Mouse (Mus musculus): ENCODE results near the gene Rgs3. TPM values are rescaled to one million over a fixed set of nuclear protein-coding genes. Genes with fewer than 3 reads are reported as not detected.
A peak's percentile ranks its signal among the peaks of the same experiment; 100 is the strongest.

The Rgs3 gene
- polyA plus RNA-seq, 1 experiment from 2014 or later = 42.0 TPM

- Histone ChIP-seq H3K9me3 (ENCODE audit: control insufficient read depth, low read length) (no peaks in the 10 kb centered on the region), H3K27me3 (ENCODE audit: control insufficient read depth, insufficient read depth, low read length) (no peaks in the 10 kb centered on the region), H3K27ac (ENCODE audit: low read depth, low read length) (no peak overlapping the region), H3K9ac (ENCODE audit: low read depth, low read length) (no peak overlapping the region), H3K36me3 (ENCODE audit: control insufficient read depth, insufficient read depth, low read length) (peaks cover 39% of the 10 kb centered on the region; the same call in 1 of the 2 replicates), H3K4me2 (replicated peaks; ENCODE audit: low read depth, low read length) (no peak overlapping the region), H3K4me1 (ENCODE audit: control insufficient read depth, insufficient read depth, low read length) (peaks cover 8% of the 10 kb centered on the region), H3K4me3 (ENCODE audit: low read length) (no peak overlapping the region)
- WGBS = 65% methylated on average over 8 of the region's 8 CpGs
- no peak for ATAC-seq (ENCODE audit: low FRiP score, low TSS enrichment)
Measured at GRCm38 (mm10) chr4:62695523-62695922, 135.9 kb downstream of the Rgs3 start.

GRCm38 (mm10) chr4:62695946-62696345, 136.3 kb downstream of the Rgs3 start:
- Histone ChIP-seq H3K4me1 (ENCODE audit: control insufficient read depth, insufficient read depth, low read length) (peaks cover 11% of the 10 kb centered on the region), H3K9me3 (ENCODE audit: control insufficient read depth, low read length) (no peaks in the 10 kb centered on the region), H3K9ac (ENCODE audit: low read depth, low read length) (no peak overlapping the region), H3K4me2 (replicated peaks; ENCODE audit: low read depth, low read length) (no peak overlapping the region), H3K27me3 (ENCODE audit: control insufficient read depth, insufficient read depth, low read length) (no peaks in the 10 kb centered on the region), H3K27ac (ENCODE audit: low read depth, low read length) (no peak overlapping the region), H3K36me3 (ENCODE audit: control insufficient read depth, insufficient read depth, low read length) (peaks cover 38% of the 10 kb centered on the region; the same call in 1 of the 2 replicates), H3K4me3 (ENCODE audit: low read length) (no peak overlapping the region)
- WGBS = 64% methylated on average over 13 of the region's 13 CpGs
- ATAC-seq (ENCODE audit: low FRiP score, low TSS enrichment) = no peak

GRCm38 (mm10) chr4:62696699-62697404, 137.2 kb downstream of the Rgs3 start:
- Histone ChIP-seq H3K4me2 (replicated peaks; ENCODE audit: low read depth, low read length) (no peak overlapping the region), H3K4me1 (ENCODE audit: control insufficient read depth, insufficient read depth, low read length) (peaks cover 11% of the 10 kb centered on the region), H3K9me3 (ENCODE audit: control insufficient read depth, low read length) (no peaks in the 10 kb centered on the region), H3K36me3 (ENCODE audit: control insufficient read depth, insufficient read depth, low read length) (peaks cover 40% of the 10 kb centered on the region; the same call in 1 of the 2 replicates), H3K9ac (ENCODE audit: low read depth, low read length) (no peak overlapping the region), H3K4me3 (ENCODE audit: low read length) (no peak overlapping the region), H3K27ac (ENCODE audit: low read depth, low read length) (0 out of 2 replicates have a peak overlapping the region, but pooled peaks have one; percentile 10), H3K27me3 (ENCODE audit: control insufficient read depth, insufficient read depth, low read length) (no peaks in the 10 kb centered on the region)
- 58% methylated on average over 7 of the region's 7 CpGs for WGBS
- no peak for ATAC-seq (ENCODE audit: low FRiP score, low TSS enrichment)

GRCm38 (mm10) chr4:62697469-62697868, 137.8 kb downstream of the Rgs3 start:
- no peak overlapping the region for H3K4me2 ChIP-seq (replicated peaks; ENCODE audit: low read depth, low read length)
- H3K9ac ChIP-seq (ENCODE audit: low read depth, low read length) = no peak overlapping the region
- H3K9me3 ChIP-seq (ENCODE audit: control insufficient read depth, low read length) = no peaks in the 10 kb centered on the region
- H3K27ac ChIP-seq (ENCODE audit: low read depth, low read length) = no peak overlapping the region
- H3K4me3 ChIP-seq (ENCODE audit: low read length) = no peak overlapping the region
- peaks cover 36% of the 10 kb centered on the region; the same call in 1 of the 2 replicates for H3K36me3 ChIP-seq (ENCODE audit: control insufficient read depth, insufficient read depth, low read length)
- peak; percentile 24; the same call in 1 of the 2 replicates for ATAC-seq (ENCODE audit: low FRiP score, low TSS enrichment)
- peaks cover 11% of the 10 kb centered on the region for H3K4me1 ChIP-seq (ENCODE audit: control insufficient read depth, insufficient read depth, low read length)
- WGBS = 23% methylated on average over 2 of the region's 2 CpGs
- no peaks in the 10 kb centered on the region for H3K27me3 ChIP-seq (ENCODE audit: control insufficient read depth, insufficient read depth, low read length)

- Histone ChIP-seq H3K27ac (ENCODE audit: low read depth, low read length) (peak overlapping the region; percentile 51; the same call in 1 of the 2 replicates), H3K9me3 (ENCODE audit: control insufficient read depth, low read length) (no peaks in the 10 kb centered on the region), H3K9ac (ENCODE audit: low read depth, low read length) (no peak overlapping the region), H3K4me1 (ENCODE audit: control insufficient read depth, insufficient read depth, low read length) (peaks cover 11% of the 10 kb centered on the region), H3K36me3 (ENCODE audit: control insufficient read depth, insufficient read depth, low read length) (peaks cover 36% of the 10 kb centered on the region; the same call in 1 of the 2 replicates), H3K4me3 (ENCODE audit: low read length) (no peak overlapping the region), H3K4me2 (replicated peaks; ENCODE audit: low read depth, low read length) (no peak overlapping the region), H3K27me3 (ENCODE audit: control insufficient read depth, insufficient read depth, low read length) (no peaks in the 10 kb centered on the region)
- WGBS = 75% methylated on average over 3 of the region's 3 CpGs
- ATAC-seq (ENCODE audit: low FRiP score, low TSS enrichment) = no peak
Measured at GRCm38 (mm10) chr4:62698521-62698920, 138.9 kb downstream of the Rgs3 start.

GRCm38 (mm10) chr4:62699191-62699812, 139.7 kb downstream of the Rgs3 start:
- H3K9ac ChIP-seq (ENCODE audit: low read depth, low read length) = peak overlapping the region; percentile 57
- peaks cover 11% of the 10 kb centered on the region for H3K4me1 ChIP-seq (ENCODE audit: control insufficient read depth, insufficient read depth, low read length)
- H3K36me3 ChIP-seq (ENCODE audit: control insufficient read depth, insufficient read depth, low read length) = peaks cover 36% of the 10 kb centered on the region; the same call in 1 of the 2 replicates
- peak; percentile 93 for ATAC-seq (ENCODE audit: low FRiP score, low TSS enrichment)
- no peaks in the 10 kb centered on the region for H3K9me3 ChIP-seq (ENCODE audit: control insufficient read depth, low read length)
- peak overlapping the region; percentile 64 for H3K4me2 ChIP-seq (replicated peaks; ENCODE audit: low read depth, low read length)
- under 1% methylated on average over 10 of the region's 10 CpGs for WGBS
- H3K4me3 ChIP-seq (ENCODE audit: low read length) = peak overlapping the region; percentile 47
- H3K27ac ChIP-seq (ENCODE audit: low read depth, low read length) = peak overlapping the region; percentile 69
- H3K27me3 ChIP-seq (ENCODE audit: control insufficient read depth, insufficient read depth, low read length) = no peaks in the 10 kb centered on the region

GRCm38 (mm10) chr4:62700426-62700825, 140.8 kb downstream of the Rgs3 start:
- Histone ChIP-seq H3K9ac (ENCODE audit: low read depth, low read length) (peak overlapping the region; percentile 57), H3K27ac (ENCODE audit: low read depth, low read length) (no peak overlapping the region; the same call in 1 of the 2 replicates), H3K4me1 (ENCODE audit: control insufficient read depth, insufficient read depth, low read length) (peaks cover 14% of the 10 kb centered on the region), H3K27me3 (ENCODE audit: control insufficient read depth, insufficient read depth, low read length) (no peaks in the 10 kb centered on the region), H3K9me3 (ENCODE audit: control insufficient read depth, low read length) (no peaks in the 10 kb centered on the region), H3K4me3 (ENCODE audit: low read length) (peak overlapping the region; percentile 47), H3K4me2 (replicated peaks; ENCODE audit: low read depth, low read length) (peak overlapping the region; percentile 64), H3K36me3 (ENCODE audit: control insufficient read depth, insufficient read depth, low read length) (peaks cover 37% of the 10 kb centered on the region; the same call in 1 of the 2 replicates)
- ATAC-seq (ENCODE audit: low FRiP score, low TSS enrichment) = no peak
- WGBS = 59% methylated on average over 5 of the region's 5 CpGs

- no peak for ATAC-seq (ENCODE audit: low FRiP score, low TSS enrichment)
- H3K9me3 ChIP-seq (ENCODE audit: control insufficient read depth, low read length) = no peaks in the 10 kb centered on the region
- peaks cover 34% of the 10 kb centered on the region; the same call in 1 of the 2 replicates for H3K36me3 ChIP-seq (ENCODE audit: control insufficient read depth, insufficient read depth, low read length)
- H3K27me3 ChIP-seq (ENCODE audit: control insufficient read depth, insufficient read depth, low read length) = no peaks in the 10 kb centered on the region
- WGBS = 70% methylated on average over 9 of the region's 9 CpGs
- H3K9ac ChIP-seq (ENCODE audit: low read depth, low read length) = no peak overlapping the region
- no peak overlapping the region for H3K27ac ChIP-seq (ENCODE audit: low read depth, low read length)
- H3K4me1 ChIP-seq (ENCODE audit: control insufficient read depth, insufficient read depth, low read length) = peaks cover 19% of the 10 kb centered on the region
- no peak overlapping the region for H3K4me3 ChIP-seq (ENCODE audit: low read length)
- no peak overlapping the region for H3K4me2 ChIP-seq (replicated peaks; ENCODE audit: low read depth, low read length)
Measured at GRCm38 (mm10) chr4:62703151-62703550, 143.5 kb downstream of the Rgs3 start.

GRCm38 (mm10) chr4:62704204-62704603, 144.6 kb downstream of the Rgs3 start:
- WGBS = 89% methylated on average over 13 of the region's 13 CpGs
- H3K4me1 ChIP-seq (ENCODE audit: control insufficient read depth, insufficient read depth, low read length) = peaks cover 12% of the 10 kb centered on the region
- H3K9me3 ChIP-seq (ENCODE audit: control insufficient read depth, low read length) = no peaks in the 10 kb centered on the region
- H3K36me3 ChIP-seq (ENCODE audit: control insufficient read depth, insufficient read depth, low read length) = peaks cover 34% of the 10 kb centered on the region; the same call in 1 of the 2 replicates
- no peak overlapping the region for H3K4me3 ChIP-seq (ENCODE audit: low read length)
- H3K4me2 ChIP-seq (replicated peaks; ENCODE audit: low read depth, low read length) = no peak overlapping the region
- no peak overlapping the region for H3K9ac ChIP-seq (ENCODE audit: low read depth, low read length)
- ATAC-seq (ENCODE audit: low FRiP score, low TSS enrichment) = no peak
- H3K27me3 ChIP-seq (ENCODE audit: control insufficient read depth, insufficient read depth, low read length) = no peaks in the 10 kb centered on the region
- no peak overlapping the region for H3K27ac ChIP-seq (ENCODE audit: low read depth, low read length)

Measured in kidney, embryonic 14.5 days (tissue).